Mouse (Mus musculus): ENCODE results near the gene Fkbpl.

Fkbpl gene

DNA sequence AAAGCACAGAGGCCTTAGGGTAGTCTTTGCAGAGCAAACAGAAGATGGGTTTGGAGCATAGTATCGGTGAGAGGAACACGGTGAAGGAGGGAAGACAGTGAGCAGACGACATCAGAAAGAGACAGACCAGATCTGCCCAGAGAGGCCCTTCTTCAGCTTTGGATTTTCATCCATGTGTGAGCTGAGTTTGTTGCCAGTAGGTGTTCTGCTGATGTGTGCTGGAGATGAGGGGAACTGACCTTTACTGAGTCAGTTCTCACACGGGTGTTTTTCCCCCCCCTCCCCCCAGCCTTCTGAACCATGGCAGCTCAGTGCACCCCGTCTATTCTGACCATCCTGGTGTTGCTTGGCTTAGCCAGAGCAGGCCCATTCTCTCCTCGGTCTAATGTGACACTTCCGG lies 25.7 kb downstream of the Fkbpl start, which contains the start of gene Tnxb:
Gene Tnxb (plus strand): TSS at position 301 of the 400 bp plus-strand sequence.
- no peak for DNase-seq

DNA sequence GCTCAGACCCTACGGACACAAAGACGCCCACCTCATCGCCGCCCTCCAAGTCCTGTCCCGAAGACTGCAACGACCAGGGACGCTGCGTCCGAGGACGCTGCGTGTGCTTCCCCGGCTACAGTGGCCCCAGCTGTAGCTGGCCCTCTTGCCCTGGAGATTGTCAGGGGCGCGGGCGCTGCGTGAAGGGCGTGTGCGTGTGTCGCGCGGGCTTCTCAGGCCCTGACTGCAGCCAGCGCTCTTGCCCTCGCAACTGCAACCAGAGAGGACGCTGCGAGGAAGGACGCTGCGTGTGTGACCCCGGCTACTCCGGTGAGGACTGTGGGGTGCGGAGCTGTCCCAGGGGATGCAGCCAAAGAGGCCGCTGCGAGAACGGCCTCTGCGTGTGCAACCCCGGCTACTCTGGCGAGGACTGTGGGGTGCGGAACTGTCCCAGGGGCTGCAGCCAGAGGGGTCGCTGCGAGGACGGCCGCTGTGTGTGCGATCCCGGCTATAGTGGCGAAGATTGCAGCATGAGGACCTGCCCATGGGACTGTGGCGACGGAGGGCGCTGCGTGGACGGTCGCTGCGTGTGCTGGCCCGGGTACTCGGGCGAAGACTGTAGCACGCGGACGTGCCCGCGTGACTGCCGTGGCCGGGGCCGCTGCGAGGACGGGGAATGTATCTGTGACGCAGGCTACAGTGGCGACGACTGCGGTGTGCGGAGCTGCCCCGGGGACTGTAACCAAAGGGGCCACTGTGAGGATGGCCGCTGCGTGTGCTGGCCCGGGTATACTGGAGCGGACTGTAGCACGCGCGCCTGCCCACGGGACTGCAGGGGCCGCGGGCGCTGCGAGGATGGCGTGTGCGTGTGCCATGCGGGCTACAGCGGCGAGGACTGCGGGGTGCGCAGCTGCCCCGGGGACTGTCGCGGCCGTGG lies 26.8 kb downstream of the Fkbpl start:
- peak; percentile 53 for DNase-seq

- DNase-seq, result no peak
Measured at GRCm38 (mm10) chr17:34672246-34672792, 27.8 kb downstream of the Fkbpl start.

GRCm38 (mm10) chr17:34673139-34673538 lies 28.6 kb downstream of the Fkbpl start:
- no peak for DNase-seq

DNA sequence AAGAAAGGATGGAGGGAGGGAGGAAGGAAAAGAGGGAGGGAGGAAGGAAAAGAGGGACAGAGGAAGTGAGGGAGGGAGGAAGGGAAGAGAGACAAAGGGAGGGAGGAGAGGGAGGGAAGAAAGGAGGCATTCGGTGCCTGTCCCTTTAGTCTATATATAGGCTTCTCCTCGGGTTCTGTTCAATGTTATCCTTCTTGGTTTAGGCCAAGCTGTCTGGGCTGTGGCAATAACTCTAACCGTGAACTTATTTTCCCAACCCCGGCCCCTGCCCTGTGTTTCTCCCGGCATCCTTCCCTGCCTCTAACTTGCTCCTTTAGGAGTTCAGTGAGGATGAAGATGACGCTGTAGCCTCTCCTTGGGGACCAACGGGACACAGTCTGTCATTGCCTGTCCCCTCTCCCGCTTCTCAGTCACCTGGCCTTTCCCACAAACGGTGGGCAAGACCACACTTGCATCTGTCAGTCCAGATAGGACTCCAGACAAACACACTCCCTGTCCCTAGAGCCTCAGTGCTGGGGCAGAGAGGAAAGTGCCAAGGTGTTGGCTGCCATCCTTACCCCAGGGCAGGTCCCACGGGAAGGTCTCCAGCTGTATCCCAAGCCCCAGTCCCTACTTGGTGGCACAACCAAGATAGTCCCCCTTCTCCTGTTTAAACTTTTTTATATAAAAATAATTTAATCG lies 30.1 kb downstream of the Fkbpl start:
- no peak for DNase-seq

DNA sequence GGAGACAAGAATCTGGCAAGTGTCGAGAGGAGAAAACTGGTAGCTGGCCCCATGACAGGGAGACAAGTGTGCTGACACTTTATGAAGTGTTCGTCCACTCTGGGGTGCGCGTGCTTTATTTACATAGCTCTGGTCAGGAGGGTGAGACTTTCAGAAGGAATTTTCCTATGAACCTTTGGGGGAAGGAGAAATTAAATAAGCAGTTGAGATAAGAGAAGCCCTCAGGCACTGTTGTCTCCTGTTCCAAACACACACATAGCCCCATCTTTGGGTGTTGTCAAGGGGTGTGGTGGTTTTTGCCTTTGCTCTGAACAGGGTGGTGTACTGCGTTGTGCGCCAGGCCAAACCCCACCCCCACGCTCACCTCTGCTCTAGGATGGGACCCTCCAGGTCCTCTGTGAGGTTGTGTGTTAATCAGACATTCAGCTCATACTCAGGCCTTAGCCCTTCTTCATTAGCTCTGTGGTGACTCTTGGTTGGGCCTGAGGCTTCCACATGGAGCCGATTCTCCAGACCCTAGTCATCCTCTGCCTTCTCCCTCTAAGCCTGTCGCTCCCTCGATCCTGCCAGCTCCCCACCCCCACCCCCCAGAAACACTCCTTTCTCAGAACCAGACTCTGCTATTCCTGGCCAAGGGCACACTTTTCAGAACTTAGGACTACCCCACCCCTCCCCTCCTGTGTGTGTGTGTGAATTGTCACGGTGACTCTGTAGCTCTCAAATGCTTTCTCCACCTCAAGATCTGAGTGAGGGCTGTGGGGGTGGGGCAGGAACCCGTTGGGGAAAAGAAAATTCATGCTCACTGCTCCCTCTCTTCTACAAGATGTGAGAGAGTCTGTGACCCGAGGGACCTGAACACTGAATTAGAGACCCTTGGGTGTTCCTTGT lies 30.9 kb downstream of the Fkbpl start:
- no peak for DNase-seq

GRCm38 (mm10) chr17:34676093-34676460 lies 31.5 kb downstream of the Fkbpl start:
- no peak for DNase-seq

- no peak for DNase-seq
Measured at GRCm38 (mm10) chr17:34676671-34677070, 32.1 kb downstream of the Fkbpl start.

- DNase-seq, result no peak
Measured at GRCm38 (mm10) chr17:34680191-34680590, 35.6 kb downstream of the Fkbpl start.

GRCm38 (mm10) chr17:34680621-34681020 lies 36.1 kb downstream of the Fkbpl start:
- no peak for DNase-seq

DNA sequence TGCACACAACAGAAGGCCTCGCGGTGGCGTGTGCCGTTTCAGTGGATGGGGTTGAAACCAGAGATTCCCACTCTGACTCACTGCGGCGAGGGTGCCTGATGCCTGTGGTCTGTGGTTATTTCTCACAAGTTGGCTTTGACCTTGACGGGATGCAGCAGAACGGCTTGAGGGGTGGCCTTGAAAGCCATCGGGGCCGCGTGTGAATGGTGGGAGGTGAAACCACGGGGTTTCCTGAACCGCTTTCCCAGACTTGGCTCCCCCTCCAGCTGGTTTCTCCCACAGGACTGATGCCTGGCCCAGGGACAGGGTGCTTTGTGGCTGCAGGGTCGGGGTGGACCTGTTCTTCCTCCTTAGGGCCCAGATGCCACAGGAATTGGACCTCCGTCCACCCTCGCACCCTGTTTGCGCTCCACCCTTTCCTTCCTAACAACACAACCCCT lies 36.6 kb downstream of the Fkbpl start:
- DNase-seq, result no peak

- no peak for DNase-seq
Measured at GRCm38 (mm10) chr17:34681881-34682536, 37.4 kb downstream of the Fkbpl start.

DNA sequence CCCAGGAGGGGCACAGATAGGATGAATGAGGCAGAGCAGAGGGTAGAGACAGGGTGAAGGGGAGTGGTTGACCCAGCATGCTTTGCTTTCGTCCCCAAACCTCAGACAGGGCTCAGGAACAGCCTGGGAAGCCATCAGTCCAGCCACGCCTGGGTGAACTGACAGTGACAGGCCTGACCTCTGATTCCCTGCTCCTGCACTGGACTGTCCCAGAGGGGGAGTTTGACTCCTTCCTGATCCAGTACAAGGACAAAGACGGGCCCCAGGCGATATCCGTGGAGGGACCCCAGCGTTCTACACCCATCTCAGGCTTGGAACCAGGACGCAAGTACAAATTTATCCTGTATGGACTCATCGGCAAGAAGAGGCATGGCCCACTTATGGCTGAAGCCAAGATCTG lies 38.6 kb downstream of the Fkbpl start:
- no peak for DNase-seq

DNA sequence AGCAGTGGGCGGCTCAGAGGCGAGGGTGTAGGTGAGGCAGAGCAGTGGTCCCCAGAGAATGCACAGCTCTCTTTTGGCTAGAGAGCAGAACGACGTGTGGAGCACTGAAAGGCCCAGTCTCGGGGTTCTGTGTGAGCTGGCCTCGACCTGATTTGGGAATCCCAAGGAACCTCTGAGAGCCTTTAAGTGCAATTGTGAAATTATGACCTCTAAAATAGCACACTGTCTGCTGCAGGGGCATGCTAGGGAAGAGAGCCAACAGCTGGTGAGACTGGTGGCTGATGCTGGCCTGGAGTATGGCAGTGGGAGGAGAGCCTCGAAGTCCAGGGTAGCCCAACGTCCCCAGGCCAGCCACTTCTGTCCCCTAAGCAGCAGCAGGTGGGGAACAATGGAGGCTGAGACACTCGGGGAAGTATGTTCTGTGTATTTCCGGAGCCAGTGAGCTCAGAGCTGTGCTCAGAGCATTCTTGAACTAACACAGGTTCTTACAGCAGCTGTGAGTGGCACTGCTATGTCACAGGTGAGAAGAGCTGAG lies 39.2 kb downstream of the Fkbpl start:
- no peak for DNase-seq

GRCm38 (mm10) chr17:34684253-34684893 lies 39.8 kb downstream of the Fkbpl start:
- no peak for DNase-seq

- no peak for DNase-seq
Measured at GRCm38 (mm10) chr17:34685120-34686110, 40.9 kb downstream of the Fkbpl start.

DNA sequence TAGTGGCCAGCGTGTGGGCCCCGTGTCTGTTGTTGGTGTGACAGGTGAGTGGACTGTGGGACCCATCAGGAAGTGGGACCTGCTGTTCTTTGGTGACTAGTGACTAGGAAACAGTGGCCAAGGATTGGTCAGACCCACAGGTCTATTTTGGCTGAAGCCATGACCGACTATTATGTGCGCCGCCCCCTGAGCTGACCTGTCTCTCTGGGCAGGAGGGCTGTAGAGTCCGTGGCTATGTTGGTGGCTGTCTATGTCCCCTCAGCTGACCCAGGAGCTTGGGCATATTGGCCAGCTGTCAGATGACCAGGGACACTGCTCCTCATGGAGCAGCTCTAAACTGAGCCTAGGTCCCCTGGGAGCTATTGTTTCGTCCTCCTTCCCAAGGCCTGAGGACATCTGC lies 44.3 kb downstream of the Fkbpl start:
- DNase-seq, result no peak

GRCm38 (mm10) chr17:34690458-34690857 lies 45.9 kb downstream of the Fkbpl start:
- no peak for DNase-seq

- no peak for DNase-seq
Measured at GRCm38 (mm10) chr17:34692906-34693305, 48.3 kb downstream of the Fkbpl start.
